Mouse (Mus musculus): ENCODE measurements around the gene Pcsk6.
"Not testable (repeated sequence)": the region's sequence is repeated elsewhere in the genome, so short reads cannot be mapped to it uniquely, and the experiment has no call there.

The Pcsk6 gene

GRCm38 (mm10) chr7:65861591-65862472, at the start of gene Pcsk6:
Gene Pcsk6 (plus strand): TSS chr7:65861734.
- no peak for DNase-seq (ENCODE audit: low spot score in 2 of 2)

- no peak for DNase-seq (ENCODE audit: low spot score in 2 of 2)
Measured at GRCm38 (mm10) chr7:65813611-65814212, 47.8 kb upstream of the Pcsk6 start.

GRCm38 (mm10) chr7:65817564-65817963, 44.0 kb upstream of the Pcsk6 start:
- no peak for DNase-seq (ENCODE audit: low spot score in 2 of 2)

DNA sequence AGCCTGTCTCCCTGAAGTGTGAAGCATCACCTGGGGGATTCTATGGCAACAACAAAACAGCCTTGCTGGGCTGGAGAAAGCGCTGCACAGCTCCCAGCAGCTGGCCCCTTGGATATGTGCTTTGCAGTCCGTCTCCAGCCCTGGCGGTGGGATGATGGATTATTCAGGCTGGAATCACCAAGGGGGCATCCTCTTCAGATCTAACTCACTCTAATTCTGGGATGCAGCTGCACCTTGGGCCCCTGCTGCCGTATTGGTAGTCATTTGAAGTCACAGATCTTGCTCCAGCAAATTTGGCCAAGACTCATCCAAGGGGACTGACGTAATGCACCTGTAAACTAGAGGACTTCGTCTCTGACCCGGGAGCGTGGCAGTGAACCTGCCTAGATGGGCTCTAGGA, 41.1 kb upstream of the Pcsk6 start:
- DNase-seq (ENCODE audit: low spot score in 2 of 2) = no peak

DNA sequence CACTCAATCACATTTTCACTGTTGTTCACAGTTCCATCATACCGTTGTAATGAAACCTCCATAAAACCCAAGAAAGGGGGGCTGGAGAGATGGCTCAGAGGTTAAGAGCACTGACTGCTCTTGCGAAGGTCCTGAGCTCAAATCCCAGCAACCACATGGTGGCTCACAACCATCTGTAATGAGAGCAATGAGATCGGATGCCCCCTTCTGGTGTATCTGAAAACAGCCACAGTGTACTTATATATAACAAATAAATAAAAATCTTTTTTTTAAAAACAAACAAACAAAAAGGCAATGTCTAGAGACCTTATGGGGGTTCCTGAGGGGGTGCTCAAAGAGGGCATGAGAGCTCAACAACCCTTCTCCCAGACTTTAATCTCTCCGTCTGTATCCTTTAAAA, 39.6 kb upstream of the Pcsk6 start:
- not testable (repeated sequence) for DNase-seq (ENCODE audit: low spot score in 2 of 2)

- DNase-seq (ENCODE audit: low spot score in 2 of 2) = no peak
Measured at GRCm38 (mm10) chr7:65822506-65823119, 38.9 kb upstream of the Pcsk6 start.

DNA sequence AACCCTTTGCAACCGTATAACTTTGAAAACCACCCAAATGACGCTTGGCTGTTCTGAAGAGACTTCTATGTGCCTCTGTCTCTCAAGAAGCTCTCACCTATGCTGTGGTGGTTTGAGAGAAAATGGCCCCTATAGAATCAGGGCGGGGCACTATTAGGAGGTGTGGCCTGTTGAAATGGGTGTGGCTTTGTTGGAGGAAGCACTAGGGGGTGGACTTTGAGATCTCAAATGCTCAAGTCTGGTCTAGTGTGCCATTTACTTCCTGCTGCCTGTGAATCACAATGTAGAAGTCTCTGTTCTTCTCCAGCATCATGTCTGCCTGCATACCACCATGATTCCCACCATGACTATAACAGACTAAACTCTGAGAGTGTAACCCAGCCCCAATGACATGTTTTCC, 21.8 kb upstream of the Pcsk6 start:
- no peak for DNase-seq (ENCODE audit: low spot score in 2 of 2)

- no peak for DNase-seq (ENCODE audit: low spot score in 2 of 2)
Measured at GRCm38 (mm10) chr7:65843210-65843609, 18.3 kb upstream of the Pcsk6 start.

GRCm38 (mm10) chr7:65860981-65861380, 553 bp upstream of the Pcsk6 start:
- DNase-seq (ENCODE audit: low spot score in 2 of 2) = no peak

GRCm38 (mm10) chr7:65862473-65863176, 1.1 kb downstream of the Pcsk6 start:
- DNase-seq (ENCODE audit: low spot score in 2 of 2) = no peak

- no peak for DNase-seq (ENCODE audit: low spot score in 2 of 2)
Measured at GRCm38 (mm10) chr7:65869173-65869572, 7.6 kb downstream of the Pcsk6 start.

- no peak for DNase-seq (ENCODE audit: low spot score in 2 of 2)
Measured at GRCm38 (mm10) chr7:65869794-65870193, 8.3 kb downstream of the Pcsk6 start.

DNA sequence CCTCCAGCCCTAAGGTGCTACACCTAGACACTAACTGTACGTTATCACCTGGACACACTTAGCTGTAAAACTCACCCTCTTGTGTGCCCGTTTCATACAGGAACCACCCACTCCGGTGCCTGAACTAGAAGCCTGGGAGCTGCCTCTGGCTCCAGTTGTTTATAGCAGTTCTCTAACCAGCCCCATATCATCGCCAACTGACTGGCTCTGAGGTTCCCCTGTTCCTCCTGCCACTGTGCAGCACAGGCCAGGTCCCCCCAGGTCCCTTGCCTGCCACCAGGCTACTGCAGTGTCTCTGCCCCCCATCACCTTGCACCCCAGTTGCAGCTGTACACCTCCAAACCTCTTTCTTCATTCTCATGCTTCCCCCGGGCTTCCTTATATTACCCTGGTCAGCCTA, 8.7 kb downstream of the Pcsk6 start:
- DNase-seq (ENCODE audit: low spot score in 2 of 2) = no peak

DNA sequence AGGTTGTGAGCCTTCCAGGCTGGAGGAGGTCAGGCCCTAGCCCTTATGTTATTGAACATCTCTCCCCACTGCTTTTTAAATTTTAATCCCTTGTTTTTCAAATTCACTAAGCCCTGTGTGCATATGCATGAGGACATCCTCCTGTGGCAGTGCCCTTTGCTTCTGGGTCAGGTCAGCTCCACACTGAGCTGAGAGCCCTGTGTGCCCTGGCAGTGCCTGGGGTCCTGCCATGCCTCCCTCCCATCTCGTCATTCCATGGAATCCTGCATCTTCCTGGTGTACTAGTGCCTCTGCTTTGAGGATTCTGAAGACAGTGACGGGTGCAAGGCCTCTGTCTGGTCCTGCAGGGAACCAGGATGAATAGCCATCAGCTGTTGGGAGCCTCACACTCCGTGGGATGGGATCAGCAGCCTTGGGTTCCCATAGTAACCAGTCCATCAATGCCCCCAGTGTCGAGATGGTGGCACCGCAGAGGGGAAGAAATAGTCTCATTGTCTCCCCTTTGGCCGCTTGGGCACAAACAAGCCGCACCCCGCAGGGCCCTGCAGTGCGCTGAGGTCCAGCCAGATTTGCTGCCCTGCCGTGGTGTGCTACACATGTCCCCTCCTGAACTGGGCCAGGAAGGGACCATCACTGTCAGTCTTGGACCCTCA, 9.5 kb downstream of the Pcsk6 start:
- peak; percentile 25 to 32 for DNase-seq (ENCODE audit: low spot score in 2 of 2)

DNA sequence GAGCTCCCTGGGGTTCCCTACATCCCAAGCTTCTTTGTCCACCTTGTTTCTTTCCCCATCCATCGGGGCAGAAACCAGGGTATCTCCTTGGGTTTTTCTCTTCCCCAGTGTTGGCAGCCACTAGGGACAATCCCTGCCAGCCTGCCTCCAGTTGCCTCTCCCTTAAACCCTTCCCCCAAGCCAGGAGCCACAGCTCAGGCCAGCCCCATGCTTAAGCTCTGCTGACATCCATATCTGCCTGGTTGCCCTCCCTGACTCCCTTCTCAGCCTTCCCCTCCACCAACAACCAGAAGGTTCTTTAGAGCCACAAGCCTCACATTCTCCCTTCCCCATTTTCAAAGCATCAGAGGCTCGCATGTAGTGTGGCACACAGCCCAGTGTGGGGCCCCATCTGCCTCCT, 10.3 kb downstream of the Pcsk6 start:
- DNase-seq (ENCODE audit: low spot score in 2 of 2) = no peak

DNA sequence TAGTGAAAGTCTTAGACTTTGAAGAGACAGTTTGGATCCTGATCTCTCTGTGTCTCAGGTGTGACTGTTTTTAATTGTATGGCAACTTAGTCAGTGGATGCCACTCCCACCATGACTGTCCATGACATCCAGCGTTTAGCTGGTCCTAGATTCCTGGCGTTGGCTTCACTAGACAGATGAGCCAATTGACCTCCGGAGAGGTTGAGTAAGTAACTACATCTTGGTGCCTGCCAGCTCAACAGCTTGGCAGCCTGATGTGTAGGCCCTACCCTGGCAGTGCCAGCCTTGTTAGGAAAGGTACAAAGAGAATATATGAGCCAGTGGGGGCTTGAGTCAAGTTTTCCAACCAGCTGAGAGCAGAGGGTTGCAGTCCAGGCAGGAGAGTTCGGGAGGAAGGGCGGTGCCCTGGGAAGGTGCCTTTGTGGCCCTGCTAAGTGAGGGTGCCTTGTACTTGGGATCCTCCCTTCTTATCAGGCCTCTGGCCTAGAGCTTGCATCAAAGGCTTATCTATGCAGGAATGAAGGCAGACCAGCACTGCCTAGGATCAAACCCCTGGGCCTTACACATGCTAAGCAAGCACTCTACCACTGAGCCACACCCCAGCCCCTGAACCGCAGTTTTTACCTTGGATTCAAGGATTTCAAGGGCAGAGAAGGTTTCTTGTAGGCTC, 11.8 kb downstream of the Pcsk6 start:
- no peak for DNase-seq (ENCODE audit: low spot score in 2 of 2)

GRCm38 (mm10) chr7:65873902-65874301, 12.4 kb downstream of the Pcsk6 start:
- no peak for DNase-seq (ENCODE audit: low spot score in 2 of 2)

GRCm38 (mm10) chr7:65876596-65876995, 15.1 kb downstream of the Pcsk6 start:
- DNase-seq (ENCODE audit: low spot score in 2 of 2) = no peak

- no peak for DNase-seq (ENCODE audit: low spot score in 2 of 2)
Measured at GRCm38 (mm10) chr7:65878234-65878633, 16.7 kb downstream of the Pcsk6 start.

DNA sequence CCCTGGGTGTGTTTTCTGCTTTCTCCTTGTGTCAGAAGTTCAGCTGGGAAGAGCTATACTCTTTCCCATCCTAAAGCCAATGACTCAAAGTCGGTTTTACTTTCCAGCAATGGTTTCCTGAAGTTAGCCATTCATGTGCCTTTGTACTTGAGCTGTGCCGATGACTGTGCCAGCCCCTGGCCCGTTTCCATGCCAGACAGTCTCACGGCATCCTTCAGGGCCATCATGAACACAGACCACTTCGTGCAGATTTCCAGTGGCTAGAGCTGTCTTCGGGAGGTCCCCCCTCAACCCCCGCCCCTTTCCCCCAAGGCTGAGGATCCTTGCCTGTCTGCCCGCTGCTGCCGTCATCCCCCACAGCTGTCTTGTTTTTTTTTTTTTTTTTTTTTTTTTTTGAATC, 17.8 kb downstream of the Pcsk6 start:
- no peak for DNase-seq (ENCODE audit: low spot score in 2 of 2)

DNA sequence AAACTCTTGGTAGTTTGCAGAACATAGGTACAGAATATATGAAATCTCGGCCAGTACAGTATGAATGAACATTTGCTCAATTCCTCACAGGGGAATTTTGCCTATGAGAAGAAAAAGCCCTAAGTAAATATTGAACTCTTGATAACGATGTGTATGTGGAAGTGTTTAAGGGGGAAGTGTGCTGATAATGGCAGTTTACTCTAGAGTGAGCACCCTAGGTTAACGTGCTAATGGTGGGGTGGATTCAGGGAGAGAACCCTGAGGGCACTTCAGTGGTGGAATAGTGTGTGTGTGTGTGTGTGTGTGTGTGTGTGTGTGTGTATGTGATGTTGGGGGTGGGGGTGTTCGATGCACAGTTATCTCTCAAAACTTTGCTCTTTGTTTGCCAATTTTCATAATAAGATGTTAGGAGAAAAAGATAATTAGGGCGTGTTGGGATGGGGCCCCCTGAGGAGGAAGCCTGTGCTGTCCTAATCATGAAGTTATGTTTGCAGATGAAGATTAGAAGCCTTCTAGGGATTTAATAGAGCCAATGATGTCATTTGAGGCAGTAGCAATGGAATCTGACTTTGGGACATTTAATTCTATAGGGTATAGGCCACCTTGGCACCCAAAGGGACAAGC, 19.2 kb downstream of the Pcsk6 start:
- DNase-seq (ENCODE audit: low spot score in 2 of 2) = no peak
